Comparison of ENCODE assay signal across 21 mouse cellular contexts in the genomic region with DNA sequence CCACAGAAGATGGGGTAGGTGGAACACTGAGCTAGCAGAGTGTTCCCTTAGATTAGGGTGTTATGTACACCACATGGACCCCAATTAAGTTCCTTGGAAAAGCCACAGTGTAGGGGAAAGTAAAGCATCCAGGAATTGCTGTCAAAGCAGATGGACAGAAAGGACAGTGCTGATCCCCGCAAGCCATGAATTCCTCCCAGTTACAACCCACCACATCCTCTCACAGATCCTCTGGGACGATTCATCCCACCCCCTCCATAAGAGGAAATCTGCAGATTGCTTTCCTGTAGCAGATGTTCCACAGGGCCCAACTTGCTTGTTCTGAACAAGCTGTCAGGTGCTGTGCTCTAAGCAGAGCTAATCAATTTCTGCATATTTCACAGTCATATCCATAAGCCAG.
DNase-seq lines count a peak whose midpoint lies in the region; ATAC-seq lines count a peak whose summit lies in the region.
"Had no signal": no experiment of that assay in that cellular context is flagged by ENCODE, and none has a peak within 500 bp of the region (broad histone marks: within the 10 kb centered on the region; RNA-seq: fewer than 3 reads in every experiment).

No protein-coding gene starts in this region.

- ATAC-seq in frontal cortex, adult (ENCODE audit: low TSS enrichment) = peak; percentile 74
- no peak for ATAC-seq in megakaryocyte progenitor cell, adult 5-6 weeks (replicated peaks; ENCODE audit: poor library complexity)
- ATAC-seq: activated CD4-positive, CD25-positive, alpha-beta regulatory T cell, adult 4 months; forebrain, embryonic 15.5 days; hindbrain, embryonic 16.5 days; liver, embryonic 12.5 days; liver, postnatal 0 days had no signal

- DNase-seq in frontal cortex, postnatal 14 days (ENCODE audit: low spot score in 2 of 2) = no peak
- DNase-seq in brain, adult 2 months (ENCODE audit: low read depth, low spot score) = peak; percentile 70
- peak; percentile 46 for DNase-seq in layer of hippocampus, adult 8-10 months (ENCODE audit: low spot score in 2 of 2)
- peak; percentile 27 to 30 for DNase-seq in layer of hippocampus, postnatal 36 days
- DNase-seq in spleen, adult 18-20 months = no peak
- DNase-seq: adrenal gland, adult 8-10 months; cerebellum, adult 11 months; cerebellum, adult 9-10 months; heart, postnatal 14 days; kidney, adult 18-20 months; kidney, postnatal 36 days; left cerebral cortex, postnatal 4 days; liver, postnatal 0 days; lung, postnatal 36 days; thymus, postnatal 14 days had no signal

Comparison
In these comparisons a context has a peak if more than half of its experiments do, and no peak if none do; other contexts are left out.
1. DNase-seq: peak in brain, adult 2 months (single experiment), layer of hippocampus, adult 8-10 months (2 of 2) and layer of hippocampus, postnatal 36 days (2 of 2); none in frontal cortex, postnatal 14 days (0 of 2) and spleen, adult 18-20 months (0 of 2).